Comparison of ENCODE assay signal across 8 mouse cellular contexts in the genomic region with DNA sequence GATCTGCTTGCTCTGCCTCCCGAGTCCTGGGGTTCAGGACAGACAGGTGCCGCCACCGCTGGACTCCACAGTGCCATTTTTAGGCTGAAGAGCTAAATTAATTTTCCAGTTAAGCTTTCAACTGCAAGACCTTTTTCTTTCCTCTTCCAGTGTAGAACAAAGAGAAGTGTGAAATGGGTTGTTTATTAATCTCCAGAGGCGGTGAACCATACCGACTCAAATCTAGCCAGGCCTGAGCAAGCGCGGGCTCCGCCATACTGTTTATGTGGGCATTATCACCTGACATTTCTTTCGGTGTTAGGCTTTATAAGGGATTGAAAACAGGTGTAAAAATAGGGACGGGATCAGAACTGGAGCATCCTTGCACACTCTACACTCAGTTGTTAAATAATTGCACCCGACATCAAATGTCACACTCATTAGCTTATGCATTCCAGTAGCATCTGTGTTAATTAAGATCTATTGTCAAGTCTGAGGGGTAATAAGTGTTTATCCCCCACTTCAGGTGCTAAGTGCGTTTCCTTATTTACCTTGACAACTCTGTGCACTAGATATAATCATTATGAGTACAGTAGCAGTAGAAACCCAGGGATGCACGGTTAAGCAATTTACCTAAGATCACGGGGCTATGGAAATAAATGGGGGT. TPM values are rescaled to one million over a fixed set of nuclear protein-coding genes. Genes with fewer than 3 reads are reported as not detected.
DNase-seq lines count a peak whose midpoint lies in the region; ATAC-seq and TF ChIP-seq lines count a peak whose summit lies in the region.

No protein-coding gene starts in this region.

- no peaks in the 10 kb centered on the region for H3K9me3 ChIP-seq in heart, embryonic 14.5 days (ENCODE audit: control insufficient read depth, low read length)
- no peaks in the 10 kb centered on the region for H3K9me3 ChIP-seq in embryonic facial prominence, embryonic 14.5 days (ENCODE audit: control insufficient read depth, low read length)
- H3K9me3 ChIP-seq in kidney, embryonic 14.5 days (ENCODE audit: control insufficient read depth, low read length) = no peaks in the 10 kb centered on the region
- H3K9me3 ChIP-seq in midbrain, postnatal 0 days (ENCODE audit: low read length) = no peaks in the 10 kb centered on the region

- H3K27me3 ChIP-seq in heart, embryonic 14.5 days (ENCODE audit: control insufficient read depth, insufficient read depth, low read length) = no peaks in the 10 kb centered on the region
- H3K27me3 ChIP-seq in embryonic facial prominence, embryonic 14.5 days (replicated peaks; ENCODE audit: control insufficient read depth, insufficient read depth, low read length) = no peaks in the 10 kb centered on the region
- no peaks in the 10 kb centered on the region for H3K27me3 ChIP-seq in kidney, embryonic 14.5 days (ENCODE audit: control insufficient read depth, insufficient read depth, low read length)
- no peaks in the 10 kb centered on the region for H3K27me3 ChIP-seq in midbrain, postnatal 0 days (ENCODE audit: insufficient read depth, low read length)

- peak overlapping the region; percentile 88 for H3K4me2 ChIP-seq in heart, embryonic 14.5 days (ENCODE audit: low read length)
- peak overlapping the region; percentile 83 for H3K4me2 ChIP-seq in embryonic facial prominence, embryonic 14.5 days (ENCODE audit: low read depth, low read length)
- H3K4me2 ChIP-seq in kidney, embryonic 14.5 days (replicated peaks; ENCODE audit: low read depth, low read length) = peak overlapping the region; percentile 51
- peak overlapping the region; percentile 53 for H3K4me2 ChIP-seq in midbrain, postnatal 0 days (ENCODE audit: low read depth, low read length, poor library complexity, severe bottlenecking)

- no peaks in the 10 kb centered on the region for H3K36me3 ChIP-seq in heart, embryonic 14.5 days (ENCODE audit: control insufficient read depth, insufficient read depth, low read length)
- H3K36me3 ChIP-seq in embryonic facial prominence, embryonic 14.5 days (ENCODE audit: control insufficient read depth, insufficient read depth, low read length) = no peaks in the 10 kb centered on the region
- no peaks in the 10 kb centered on the region for H3K36me3 ChIP-seq in kidney, embryonic 14.5 days (ENCODE audit: control insufficient read depth, insufficient read depth, low read length)
- H3K36me3 ChIP-seq in midbrain, postnatal 0 days (ENCODE audit: insufficient read depth, low read length) = no peaks in the 10 kb centered on the region

- no peak for DNase-seq in heart, adult 11 months
- DNase-seq in embryonic facial prominence, embryonic 14.5 days (ENCODE audit: low spot score) = no peak
- no peak for DNase-seq in midbrain, postnatal 0 days (ENCODE audit: low spot score)
- no peak for DNase-seq in cerebellum, postnatal 10 days
- no peak for DNase-seq in thymus, postnatal 14 days

- WGBS in heart, embryonic 14.5 days = 75% methylated on average over 14 of the region's 14 CpGs
- 77% methylated on average over 14 of the region's 14 CpGs for WGBS in embryonic facial prominence, embryonic 14.5 days
- 61% methylated on average over 14 of the region's 14 CpGs for WGBS in kidney, embryonic 14.5 days
- WGBS in midbrain, postnatal 0 days = 67% methylated on average over 14 of the region's 14 CpGs

- H3K9ac ChIP-seq in heart, embryonic 14.5 days (ENCODE audit: low read length) = peak overlapping the region; percentile 99
- peak overlapping the region; percentile 91 for H3K9ac ChIP-seq in embryonic facial prominence, embryonic 14.5 days (ENCODE audit: low read depth, low read length)
- H3K9ac ChIP-seq in kidney, embryonic 14.5 days (ENCODE audit: low read depth, low read length) = peak overlapping the region; percentile 85; the same call in 1 of the 2 replicates
- peak overlapping the region; percentile 98 for H3K9ac ChIP-seq in midbrain, postnatal 0 days (replicated peaks; ENCODE audit: low read length, poor library complexity, severe bottlenecking)

- no peak for TF ChIP-seq CTCF in midbrain, postnatal 0 days (IDR thresholded peaks at IDR 0.05)

- no peak for ATAC-seq in heart, embryonic 14.5 days (ENCODE audit: insufficient number of reproducible peaks, insufficient read depth, low FRiP score, low read depth)
- no peak for ATAC-seq in embryonic facial prominence, embryonic 14.5 days (ENCODE audit: low read depth)
- ATAC-seq in kidney, embryonic 14.5 days (ENCODE audit: low FRiP score, low TSS enrichment) = peak; percentile 37; the same call in 1 of the 2 replicates
- no peak for ATAC-seq in midbrain, postnatal 0 days (ENCODE audit: low FRiP score)
- ATAC-seq in monocyte, adult 5-6 weeks (replicated peaks; ENCODE audit: insufficient number of reproducible peaks, low FRiP score, low TSS enrichment, poor library complexity, severe bottlenecking) = no peak

- H3K27ac ChIP-seq in heart, embryonic 14.5 days (replicated peaks in 1 of 2; ENCODE audit: control insufficient read depth in 1 of 2, insufficient read depth in 1 of 2, low read depth in 2 of 2, low read length in 2 of 2) = peak overlapping the region in 1 of 2 experiments; percentile 65; a peak in 1 of 4 replicates
- no peak overlapping the region for H3K27ac ChIP-seq in embryonic facial prominence, embryonic 14.5 days (replicated peaks; ENCODE audit: low read depth, low read length)
- peak overlapping the region; percentile 44; the same call in 1 of the 2 replicates for H3K27ac ChIP-seq in kidney, embryonic 14.5 days (ENCODE audit: low read depth, low read length)
- H3K27ac ChIP-seq in midbrain, postnatal 0 days (ENCODE audit: low read depth, low read length) = no peak overlapping the region

- peaks cover 26 to 54% of the 10 kb centered on the region in 2 experiments for H3K4me1 ChIP-seq in heart, embryonic 14.5 days (ENCODE audit: control insufficient read depth in 2 of 2, insufficient read depth in 2 of 2, low read length in 2 of 2)
- H3K4me1 ChIP-seq in embryonic facial prominence, embryonic 14.5 days (ENCODE audit: control insufficient read depth, insufficient read depth, low read length) = peaks cover 16% of the 10 kb centered on the region; the same call in 1 of the 2 replicates
- H3K4me1 ChIP-seq in kidney, embryonic 14.5 days (ENCODE audit: control insufficient read depth, insufficient read depth, low read length) = peaks cover 17% of the 10 kb centered on the region
- peaks cover 17% of the 10 kb centered on the region; the same call in 1 of the 2 replicates for H3K4me1 ChIP-seq in midbrain, postnatal 0 days (ENCODE audit: insufficient read depth, low read length)

- peak overlapping the region; percentile 77 to 95; a peak in 3 of 4 replicates for H3K4me3 ChIP-seq in heart, embryonic 14.5 days (ENCODE audit: control insufficient read depth in 1 of 2, insufficient read depth in 1 of 2, low read depth in 1 of 2, low read length in 2 of 2)
- peak overlapping the region; percentile 91 for H3K4me3 ChIP-seq in embryonic facial prominence, embryonic 14.5 days (ENCODE audit: low read depth, low read length)
- peak overlapping the region; percentile 83 for H3K4me3 ChIP-seq in kidney, embryonic 14.5 days (ENCODE audit: low read length)
- H3K4me3 ChIP-seq in midbrain, postnatal 0 days (ENCODE audit: low read depth, low read length) = peak overlapping the region; percentile 71

RNA-seq across cellular contexts. Expression of a gene that starts 1.6 kb away (rescaled TPM):
- 18.6 and 22.0 TPM in 2 replicates for polyA plus RNA-seq in heart, embryonic 14.5 days (2014; fragmentation: Nextera tagmentation; extraction: Ambion mirVana)
- polyA plus RNA-seq in embryonic facial prominence, embryonic 14.5 days (2014; fragmentation: Nextera tagmentation; extraction: Ambion mirVana) = 7.1 and 9.4 TPM in 2 replicates
- polyA plus RNA-seq in kidney, embryonic 14.5 days (2014; fragmentation: Nextera tagmentation; extraction: Ambion mirVana) = 9.4 and 10.9 TPM in 2 replicates
- 30.2 and 44.0 TPM in 2 replicates for total RNA-seq in midbrain, postnatal 0 days (2014; rRNA removed)
- polyA plus RNA-seq in midbrain, postnatal 0 days (2015; fragmentation: Nextera tagmentation; extraction: Ambion mirVana) = 9.8 and 11.4 TPM in 2 replicates
- 49.5 to 62.4 TPM (median 51.1 TPM) in 3 replicates for total RNA-seq in monocyte, adult 5-6 weeks (2017)

RNA-seq across cellular contexts. Expression of a gene that starts 48.5 kb away (rescaled TPM):
- 24.3 and 30.1 TPM in 2 replicates for polyA plus RNA-seq in heart, embryonic 14.5 days (2014; fragmentation: Nextera tagmentation; extraction: Ambion mirVana)
- polyA plus RNA-seq in embryonic facial prominence, embryonic 14.5 days (2014; fragmentation: Nextera tagmentation; extraction: Ambion mirVana) = 29.3 and 36.2 TPM in 2 replicates
- polyA plus RNA-seq in kidney, embryonic 14.5 days (2014; fragmentation: Nextera tagmentation; extraction: Ambion mirVana) = 18.8 and 35.5 TPM in 2 replicates
- 22.1 and 29.0 TPM in 2 replicates for total RNA-seq in midbrain, postnatal 0 days (2014; rRNA removed)
- polyA plus RNA-seq in midbrain, postnatal 0 days (2015; fragmentation: Nextera tagmentation; extraction: Ambion mirVana) = 36.6 and 37.4 TPM in 2 replicates
- total RNA-seq in monocyte, adult 5-6 weeks (2017) = 21.0 to 32.8 TPM (median 30.4 TPM) in 3 replicates
